Mouse (Mus musculus) R1 (cell line): Measurements from ENCODE around the gene Trappc3l.

ENCODE experiments used
- DNase-seq: peaks from one replicate; pipeline ENCODE4 v3.0.0-alpha.2; 2018; ENCODE audit warnings: low read depth, low spot score

Trappc3l gene

GRCm38 (mm10) chr10:34095147-34095546, 57.8 kb downstream of the Trappc3l start:
- no peak for DNase-seq

GRCm38 (mm10) chr10:34095964-34096363, 58.6 kb downstream of the Trappc3l start:
- DNase-seq: no peak

- DNase-seq: peak; percentile 79
These were observed 59.1 kb downstream of the Trappc3l start, which contains the start of gene Calhm5 for GRCm38 (mm10) chr10:34096418-34096883. Calhm5 (minus strand) TSS chr10:34096519.

GRCm38 (mm10) chr10:34110863-34111465, 73.6 kb downstream of the Trappc3l start:
- DNase-seq: peak; percentile 41

- DNase-seq: no peak
These were observed 74.8 kb downstream of the Trappc3l start for GRCm38 (mm10) chr10:34111964-34112738.

GRCm38 (mm10) chr10:34117131-34117530, 79.7 kb downstream of the Trappc3l start:
- DNase-seq: no peak

GRCm38 (mm10) chr10:34117770-34118169, 80.4 kb downstream of the Trappc3l start:
- DNase-seq: no peak

- no peak for DNase-seq
These were observed 81.0 kb downstream of the Trappc3l start for GRCm38 (mm10) chr10:34118421-34118820.

- DNase-seq: peak; percentile 76
These were observed 90.3 kb downstream of the Trappc3l start, which contains the start of gene Calhm6 for GRCm38 (mm10) chr10:34127392-34128378. Calhm6 (minus strand) TSS chr10:34127984.

- DNase-seq: no peak
These were observed 91.0 kb downstream of the Trappc3l start for GRCm38 (mm10) chr10:34128391-34128790.

- no peak for DNase-seq
These were observed 94.0 kb downstream of the Trappc3l start for GRCm38 (mm10) chr10:34131356-34131755.

GRCm38 (mm10) chr10:34136432-34136831, 99.0 kb downstream of the Trappc3l start:
- DNase-seq: no peak

- no peak for DNase-seq
These were observed 100.6 kb downstream of the Trappc3l start for GRCm38 (mm10) chr10:34138027-34138426.

- DNase-seq: no peak
These were observed 102.4 kb downstream of the Trappc3l start for GRCm38 (mm10) chr10:34139768-34140167.

- DNase-seq: no peak
These were observed 104.3 kb downstream of the Trappc3l start for GRCm38 (mm10) chr10:34141693-34142092.

GRCm38 (mm10) chr10:34149772-34150171, 112.4 kb downstream of the Trappc3l start:
- DNase-seq: no peak

- DNase-seq: no peak
These were observed 113.1 kb downstream of the Trappc3l start for GRCm38 (mm10) chr10:34150454-34150853.

GRCm38 (mm10) chr10:34151827-34152226, 114.4 kb downstream of the Trappc3l start:
- peak; percentile 47 for DNase-seq

- DNase-seq: no peak
These were observed 118.6 kb downstream of the Trappc3l start for GRCm38 (mm10) chr10:34155796-34156554.
